Mouse (Mus musculus) intestine, embryonic 14.5 days (tissue): Measurements from ENCODE around the gene Ralgapa2. TPM values are rescaled to one million over a fixed set of nuclear protein-coding genes. Genes with fewer than 3 reads are reported as not detected.

Experiments
- ATAC-seq: fragments of 200-750 bp; cut with Nextera tagmentation; replicated peaks from 2 replicates; pipeline ENCODE4 v1.8.0; 2017; ENCODE audit warnings: low read depth, moderate number of reproducible peaks, moderate TSS enrichment, moderate library complexity; ENCODE audit not compliant: low FRiP score, low TSS enrichment
- DNase-seq: peaks from one replicate; pipeline ENCODE4 v3.0.0-alpha.2; 2018; ENCODE audit warnings: low spot score
- H3K27ac ChIP-seq: fragments of 300-500 bp; sonication (generic); 2 replicates; pipeline ENCODE4 v1.5.1; 2014; ENCODE audit warnings: low read depth, mild to moderate bottlenecking, control low read depth
- H3K27me3 ChIP-seq: fragments of 300-500 bp; sonication (generic); replicated peaks from 2 replicates; pipeline ENCODE4 v1.6.1; 2014; ENCODE audit warnings: low read length, control low read depth; ENCODE audit not compliant: control insufficient read depth, insufficient read depth
- H3K36me3 ChIP-seq: fragments of 300-500 bp; sonication (generic); 2 replicates; pipeline ENCODE4 v1.6.1; 2014; ENCODE audit warnings: low read length, control low read depth; ENCODE audit not compliant: control insufficient read depth, insufficient read depth
- H3K4me1 ChIP-seq: fragments of 300-500 bp; sonication (generic); replicated peaks from 2 replicates; pipeline ENCODE4 v1.6.1; 2014; ENCODE audit warnings: low read length, control low read depth, mixed read lengths; ENCODE audit not compliant: control insufficient read depth, insufficient read depth
- H3K4me2 ChIP-seq: fragments of 300-500 bp; sonication (generic); 2 replicates; pipeline ENCODE4 v1.6.1; 2014; ENCODE audit warnings: low read length
- H3K4me3 ChIP-seq: fragments of 300-500 bp; sonication (generic); 2 replicates; pipeline ENCODE4 v1.5.1; 2014; ENCODE audit warnings: low read depth, low read length, control low read depth, mixed read lengths
- H3K9ac ChIP-seq: fragments of 300-500 bp; sonication (generic); 2 replicates; pipeline ENCODE4 v1.6.1; 2014; ENCODE audit warnings: mild to moderate bottlenecking, low read length
- H3K9me3 ChIP-seq: fragments of 300-500 bp; sonication (generic); 2 replicates; pipeline ENCODE4 v1.6.1; 2016; ENCODE audit warnings: low read length, control low read depth; ENCODE audit not compliant: control insufficient read depth
- WGBS: fragments of 180-500 bp; shearing (Covaris S2); extraction: QIAGEN DNeasy Blood & Tissue Kit; methylation state at CpG from one replicate; pipeline ENCODE4 v1.1.7; 2014; 5-methylcytosine and 5-hydroxymethylcytosine counted together
- polyA plus RNA-seq: library from polyadenylated mRNA; unstranded; fragments of >200 nt; fragmentation: Nextera tagmentation; extraction: Ambion mirVana; gene quantifications from 2 replicates; pipeline ENCODE4 v1.2.1, GENCODE M21; 2014

Gene Ralgapa2
- polyA plus RNA-seq, 1 experiment from 2014 or later: 13.1 TPM

DNA sequence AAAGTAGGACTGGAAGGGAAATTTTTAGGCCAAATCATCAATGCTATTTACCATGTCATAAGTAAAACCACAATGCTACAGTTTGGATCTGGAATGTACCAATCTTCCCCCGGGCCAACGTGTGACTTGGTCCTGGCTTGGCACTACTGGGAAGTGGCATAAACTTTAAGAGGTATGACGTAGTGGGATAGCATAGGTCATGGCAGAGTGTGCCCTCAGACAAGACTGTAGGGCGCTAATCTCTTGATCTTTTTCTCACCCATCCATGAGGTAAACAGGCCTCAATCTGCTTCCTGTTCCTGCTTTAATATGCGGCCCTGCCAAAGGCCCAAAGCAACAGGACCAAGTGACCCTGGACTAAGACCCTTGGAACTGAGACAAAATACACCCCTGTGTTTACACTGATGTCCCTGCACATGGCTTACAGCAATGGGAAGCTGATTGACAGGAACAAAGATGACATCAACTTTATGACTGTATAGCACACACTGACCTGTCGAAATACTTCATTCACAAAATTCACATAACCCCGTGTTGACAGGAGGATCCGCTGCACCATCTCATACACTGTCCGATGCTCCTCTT lies 68.8 kb downstream of the Ralgapa2 start:
- DNase-seq (no peak), ATAC-seq (no peak)
- no peak overlapping the region for H3K27ac ChIP-seq
- no peak overlapping the region for H3K4me2 ChIP-seq
- no peak overlapping the region for H3K4me3 ChIP-seq
- H3K9ac ChIP-seq: no peak overlapping the region
- no peaks in the 10 kb centered on the region for H3K27me3 ChIP-seq
- no peaks in the 10 kb centered on the region; the same call in 1 of the 2 replicates for H3K4me1 ChIP-seq
- WGBS: 87% methylated on average over 9 of the region's 9 CpGs
- H3K36me3 ChIP-seq: 0 out of 2 replicates have a peak, but pooled peaks cover 4% of the 10 kb centered on the region
- H3K9me3 ChIP-seq: no peaks in the 10 kb centered on the region

DNA sequence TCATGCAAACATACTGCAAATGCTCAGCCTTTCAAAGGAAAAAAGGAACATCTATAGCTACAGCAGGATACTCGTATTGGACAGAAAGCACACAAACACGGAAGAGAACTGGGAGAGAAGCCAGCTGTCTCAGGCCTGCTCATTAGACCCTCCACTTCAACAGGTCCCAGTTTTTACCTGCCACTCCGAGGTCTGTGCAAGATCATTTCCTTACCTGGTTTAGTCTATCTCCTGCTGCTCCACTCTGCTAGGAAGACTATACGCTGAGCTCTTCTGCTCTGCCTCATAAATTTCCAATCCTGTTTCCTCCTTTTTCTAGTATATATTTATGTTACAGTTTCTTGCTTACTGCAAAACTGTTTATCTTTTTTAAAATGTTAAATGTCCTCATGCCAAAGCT lies 70.4 kb downstream of the Ralgapa2 start:
- Histone ChIP-seq H3K4me3 (no peak overlapping the region), H3K27ac (no peak overlapping the region), H3K4me1 (no peaks in the 10 kb centered on the region; the same call in 1 of the 2 replicates), H3K4me2 (no peak overlapping the region), H3K9me3 (no peaks in the 10 kb centered on the region), H3K27me3 (no peaks in the 10 kb centered on the region), H3K9ac (no peak overlapping the region), H3K36me3 (0 out of 2 replicates have a peak, but pooled peaks cover 4% of the 10 kb centered on the region)
- DNase-seq (no peak), ATAC-seq (0 out of 2 replicates have a peak, but pooled peaks have one; percentile 53)
- WGBS: 38% methylated on average over 4 of the region's 4 CpGs

DNA sequence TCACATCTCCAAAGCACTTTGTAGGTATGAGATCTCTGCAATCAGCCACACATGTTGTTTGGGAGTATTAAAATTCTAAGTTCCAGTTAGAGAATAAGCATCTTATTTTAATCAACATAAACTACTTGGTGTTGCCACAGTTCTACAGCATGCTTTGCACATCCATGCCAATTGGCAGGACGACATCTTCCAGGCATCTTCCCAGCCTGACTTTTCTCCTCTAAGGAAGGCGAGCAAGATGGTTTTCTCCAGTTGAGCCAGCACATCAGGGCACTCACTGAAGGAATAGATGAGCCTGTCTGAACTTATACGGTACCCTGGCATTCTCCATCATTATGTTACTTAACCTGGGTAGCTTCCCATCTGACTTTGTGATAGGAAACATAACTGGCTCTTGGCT lies 83.4 kb downstream of the Ralgapa2 start:
- 92% methylated on average over 3 of the region's 3 CpGs for WGBS
- H3K4me1 ChIP-seq: no peaks in the 10 kb centered on the region

DNA sequence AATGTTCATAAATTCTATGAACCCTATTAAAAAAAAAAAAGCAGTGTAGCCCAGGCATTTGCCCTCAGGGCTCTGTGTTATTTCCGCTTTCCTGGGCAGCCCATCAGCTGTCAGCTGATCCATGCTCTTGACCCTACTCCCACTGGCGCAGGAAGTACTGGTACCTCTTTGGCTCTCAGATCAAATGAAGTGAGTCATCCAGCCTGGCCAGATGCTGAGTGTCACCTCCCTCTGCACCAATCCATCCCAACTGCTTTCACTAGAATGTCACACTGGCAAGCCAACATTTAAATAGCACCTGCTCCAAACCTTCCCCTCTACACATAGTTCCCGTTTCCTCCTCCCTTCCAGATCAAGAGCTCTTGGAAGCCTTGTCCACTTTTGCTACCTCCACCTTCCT lies 84.8 kb downstream of the Ralgapa2 start:
- Histone ChIP-seq H3K4me3 (no peak overlapping the region), H3K27me3 (no peaks in the 10 kb centered on the region), H3K4me2 (no peak overlapping the region), H3K27ac (no peak overlapping the region), H3K4me1 (no peaks in the 10 kb centered on the region), H3K9me3 (no peaks in the 10 kb centered on the region), H3K36me3 (peaks cover 24% of the 10 kb centered on the region), H3K9ac (no peak overlapping the region)
- 94% methylated on average over 3 of the region's 3 CpGs for WGBS
- DNase-seq: no peak
- ATAC-seq: no peak

More for the DNA sequence above, 83.4 kb downstream of the Ralgapa2 start:
- Histone ChIP-seq H3K27me3 (no peaks in the 10 kb centered on the region), H3K4me3 (no peak overlapping the region), H3K27ac (no peak overlapping the region), H3K4me2 (no peak overlapping the region), H3K36me3 (peaks cover 20% of the 10 kb centered on the region), H3K9me3 (no peaks in the 10 kb centered on the region), H3K9ac (no peak overlapping the region)
- ATAC-seq (no peak), DNase-seq (no peak)

DNA sequence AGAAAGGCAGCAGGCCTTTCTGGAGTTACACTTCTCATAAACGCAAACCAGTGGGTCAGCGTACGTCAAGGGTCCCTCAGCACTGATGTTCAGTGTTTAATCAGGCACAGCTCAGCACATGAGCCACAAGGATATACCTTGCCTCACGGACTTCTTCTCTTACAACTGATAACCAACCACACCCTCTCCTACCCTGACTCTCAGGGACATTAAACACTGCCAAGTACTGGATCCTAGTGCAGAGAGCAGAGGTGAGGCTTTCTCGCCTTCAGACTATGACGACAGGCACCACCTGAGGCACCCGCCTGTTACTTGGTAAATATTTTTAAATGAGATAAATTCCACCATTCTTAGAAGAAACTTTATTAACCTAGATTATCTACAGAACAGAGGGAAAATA lies 85.8 kb downstream of the Ralgapa2 start:
- 84% methylated on average over 7 of the region's 7 CpGs for WGBS
- H3K4me1 ChIP-seq: no peaks in the 10 kb centered on the region
- ATAC-seq (no peak), DNase-seq (no peak)
- no peak overlapping the region for H3K27ac ChIP-seq
- no peak overlapping the region for H3K4me2 ChIP-seq
- H3K9me3 ChIP-seq: no peaks in the 10 kb centered on the region
- H3K36me3 ChIP-seq: peaks cover 24% of the 10 kb centered on the region
- H3K4me3 ChIP-seq: no peak overlapping the region
- no peaks in the 10 kb centered on the region for H3K27me3 ChIP-seq
- H3K9ac ChIP-seq: no peak overlapping the region

DNA sequence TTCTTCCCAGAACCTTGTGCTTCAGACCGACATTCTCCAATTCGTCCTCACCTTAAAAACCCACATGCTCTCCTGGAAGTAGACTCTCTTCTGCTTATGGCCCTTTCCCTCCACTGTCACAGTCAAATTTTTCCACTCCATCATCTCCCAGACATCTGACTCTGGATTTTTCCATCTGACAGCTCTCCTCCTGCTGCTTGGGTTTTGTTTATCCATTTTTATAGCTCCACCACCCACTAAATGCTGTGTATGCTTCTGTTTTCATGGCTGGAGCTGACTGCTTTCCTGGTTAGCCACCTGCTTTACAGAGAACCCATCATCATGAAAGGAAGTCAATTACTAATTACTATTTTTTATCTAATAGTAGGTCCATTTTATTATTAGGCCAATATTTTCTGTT lies 86.9 kb downstream of the Ralgapa2 start:
- H3K4me1 ChIP-seq: no peaks in the 10 kb centered on the region

DNA sequence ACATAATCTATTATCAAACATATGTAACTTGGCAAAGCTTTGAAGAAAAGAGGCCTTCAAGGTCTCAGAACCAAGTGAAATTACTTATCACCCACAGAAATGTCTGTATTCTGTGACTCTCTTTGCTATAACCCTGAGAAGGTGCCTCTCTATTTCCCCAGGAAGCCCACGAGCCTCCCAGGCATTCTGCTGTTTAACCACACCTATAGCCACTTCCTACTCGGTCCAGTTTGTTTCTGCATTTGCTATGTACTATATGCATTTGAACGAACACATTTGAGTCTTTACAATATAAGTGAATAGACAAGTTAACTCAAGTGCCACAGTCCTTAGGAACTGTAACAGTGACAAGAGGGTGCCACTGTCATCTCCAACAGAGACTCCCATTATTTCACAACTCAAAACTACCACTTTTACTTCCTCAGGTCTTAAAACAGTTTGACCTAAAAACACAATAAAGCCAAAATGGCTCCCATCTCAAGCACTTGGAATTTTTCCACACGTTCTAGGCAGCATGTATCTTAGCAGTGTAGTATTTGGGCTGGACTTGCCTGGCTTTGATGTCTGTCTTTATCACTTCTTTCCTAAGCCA lies 88.3 kb downstream of the Ralgapa2 start:
- ATAC-seq (no peak), DNase-seq (no peak)
- no peaks in the 10 kb centered on the region for H3K27me3 ChIP-seq
- no peaks in the 10 kb centered on the region for H3K9me3 ChIP-seq
- H3K27ac ChIP-seq: no peak overlapping the region
- no peak overlapping the region for H3K4me3 ChIP-seq
- WGBS: 76% methylated on average over 4 of the region's 4 CpGs
- no peak overlapping the region for H3K9ac ChIP-seq
- no peak overlapping the region for H3K4me2 ChIP-seq
- peaks cover 14% of the 10 kb centered on the region for H3K36me3 ChIP-seq
- H3K4me1 ChIP-seq: no peaks in the 10 kb centered on the region

More for the DNA sequence above, 86.9 kb downstream of the Ralgapa2 start:
- no peak overlapping the region for H3K4me3 ChIP-seq
- ATAC-seq (no peak), DNase-seq (no peak)
- H3K27ac ChIP-seq: no peak overlapping the region
- H3K9ac ChIP-seq: no peak overlapping the region
- H3K4me2 ChIP-seq: no peak overlapping the region
- no peaks in the 10 kb centered on the region for H3K27me3 ChIP-seq
- H3K9me3 ChIP-seq: no peaks in the 10 kb centered on the region
- peaks cover 24% of the 10 kb centered on the region for H3K36me3 ChIP-seq
- WGBS: 85% methylated on average over 2 of the region's 2 CpGs

DNA sequence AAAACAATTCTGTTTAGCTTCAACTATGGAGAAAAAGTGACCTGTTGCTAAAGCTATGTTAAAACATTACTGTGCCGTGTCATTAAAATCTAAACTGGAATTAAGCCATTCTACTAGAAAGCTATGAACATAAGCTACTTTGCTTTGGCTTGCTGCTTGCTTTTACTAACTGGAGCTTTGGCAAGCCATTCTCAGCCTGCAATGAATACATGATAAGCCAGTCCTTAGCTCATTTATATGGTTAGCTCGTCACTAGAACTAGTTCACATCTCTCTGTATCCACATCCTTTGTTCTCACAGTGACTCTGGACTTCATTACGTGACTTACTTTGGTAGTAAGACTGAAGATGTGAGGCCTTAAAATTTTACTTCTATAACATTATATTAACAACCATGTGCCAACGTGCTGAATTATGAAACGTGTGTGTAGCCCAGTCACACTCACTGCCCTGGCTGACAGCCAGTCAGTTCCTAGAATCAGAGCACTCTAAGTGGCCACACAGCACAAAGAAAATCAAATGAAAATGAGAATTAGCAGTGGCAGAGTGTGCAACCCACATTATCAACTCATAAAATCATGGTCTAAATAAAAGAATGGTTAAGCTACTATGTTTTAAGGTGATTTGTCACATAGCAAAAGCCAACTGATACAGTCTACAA lies 89.0 kb downstream of the Ralgapa2 start:
- no peaks in the 10 kb centered on the region for H3K27me3 ChIP-seq
- no peaks in the 10 kb centered on the region for H3K9me3 ChIP-seq
- no peak overlapping the region for H3K27ac ChIP-seq
- 84% methylated on average over 5 of the region's 5 CpGs for WGBS
- H3K9ac ChIP-seq: no peak overlapping the region
- no peak overlapping the region for H3K4me3 ChIP-seq
- no peak for ATAC-seq
- peaks cover 10% of the 10 kb centered on the region; the same call in 1 of the 2 replicates for H3K36me3 ChIP-seq
- DNase-seq: no peak
- no peaks in the 10 kb centered on the region for H3K4me1 ChIP-seq
- H3K4me2 ChIP-seq: no peak overlapping the region
